Mouse (Mus musculus) megakaryocyte, embryonic 14.5 days (primary cell): Measurements from ENCODE around the gene Dhcr7.

Source experiments
- FLI1 ChIP-seq: IDR thresholded peaks from 2 replicates; pipeline ENCODE4 v1.6.1; 2012; ENCODE audit warnings: low read length, inconsistent platforms, mixed read lengths
- GATA1 ChIP-seq: IDR thresholded peaks from 3 replicates; pipeline ENCODE4 v1.6.1; 2012; ENCODE audit warnings: mixed read lengths, low read length, inconsistent platforms, borderline replicate concordance

- TF ChIP-seq FLI1 (no peak), GATA1 (no peak)
These were observed 9.3 kb downstream of the Dhcr7 start for GRCm38 (mm10) chr7:143832196-143832595.
